Mouse (Mus musculus) MEL (cell line): ENCODE measurements around the gene Ropn1. TPM values are rescaled to one million over a fixed set of nuclear protein-coding genes. Genes with fewer than 3 reads are reported as not detected.

Source experiments
- DNase-seq: peaks from one replicate; pipeline ENCODE4 v3.0.0; 2011; ENCODE audit warnings: low read depth, low spot score
- H3K27ac ChIP-seq: 2 replicates; pipeline ENCODE4 v1.5.1; 2012; ENCODE audit warnings: low read depth, mild to moderate bottlenecking, control low read depth, low read length, moderate library complexity; ENCODE audit not compliant: control insufficient read depth
- H3K27me3 ChIP-seq, 2 experiments: fragments of 150-350 bp in 1 of 2; sonication (generic) in 1 of 2; 2 replicates each; pipeline ENCODE4 v1.6.1; 2012; ENCODE audit warnings: low read length in 2 of 2, mild to moderate bottlenecking in 2 of 2, improper control_type of control experiment in 1 of 2, moderate library complexity in 1 of 2; ENCODE audit not compliant: insufficient read depth in 2 of 2, control insufficient read depth in 1 of 2
- H3K36me3 ChIP-seq, 2 experiments: 2 replicates each; pipeline ENCODE4 v1.6.1; 2012 to 2014; ENCODE audit warnings: low read length in 2 of 2, improper control_type of control experiment in 1 of 2, inconsistent platforms in 1 of 2, mild to moderate bottlenecking in 1 of 2; ENCODE audit not compliant: insufficient read depth in 2 of 2, control insufficient read depth in 1 of 2
- H3K4me1 ChIP-seq, 2 experiments: fragments of 150-350 bp in 1 of 2; sonication (generic) in 1 of 2; 2 replicates each; pipeline ENCODE4 v1.6.1; 2012; ENCODE audit warnings: low read length in 2 of 2, improper control_type of control experiment in 1 of 2, mild to moderate bottlenecking in 1 of 2; ENCODE audit not compliant: insufficient read depth in 2 of 2, control insufficient read depth in 1 of 2
- H3K4me3 ChIP-seq, 2 experiments: fragments of 150-350 bp in 1 of 2; sonication (generic) in 1 of 2; 2 replicates each; pipeline ENCODE4 v1.5.1; 2012; ENCODE audit warnings: low read depth in 2 of 2, low read length in 2 of 2, mild to moderate bottlenecking in 2 of 2, moderate library complexity in 2 of 2, control low read depth in 1 of 2, improper control_type of control experiment in 1 of 2; ENCODE audit not compliant: control insufficient read depth in 1 of 2, insufficient read depth in 1 of 2
- H3K79me2 ChIP-seq: 2 replicates; pipeline ENCODE4 v1.6.1; 2012; ENCODE audit warnings: mild to moderate bottlenecking, low read length, moderate library complexity; ENCODE audit not compliant: control insufficient read depth, poor library complexity, insufficient read depth
- H3K9ac ChIP-seq: 2 replicates; pipeline ENCODE4 v1.6.1; 2012; ENCODE audit warnings: low read depth, mild to moderate bottlenecking, control low read depth, low read length, moderate library complexity; ENCODE audit not compliant: control insufficient read depth, poor library complexity, severe bottlenecking
- H3K9me3 ChIP-seq: fragments of 150-350 bp; sonication (generic); replicated peaks from 2 replicates; pipeline ENCODE4 v1.6.1; 2012; ENCODE audit warnings: mild to moderate bottlenecking, low read length, improper control_type of control experiment, moderate library complexity; ENCODE audit not compliant: insufficient read depth
- ETS1 ChIP-seq: IDR thresholded peaks from 2 replicates; pipeline ENCODE4 v1.6.1; 2012; ENCODE audit warnings: low read depth, mild to moderate bottlenecking, inconsistent platforms, low read length, improper control_type of control experiment, moderate library complexity
- MXI1 ChIP-seq: IDR thresholded peaks from 2 replicates; pipeline ENCODE4 v1.6.1; 2011; ENCODE audit warnings: mild to moderate bottlenecking, low read depth, low read length, improper control_type of control experiment
- RAD21 ChIP-seq: IDR thresholded peaks from 2 replicates; pipeline ENCODE4 v1.6.1; 2011; ENCODE audit warnings: mild to moderate bottlenecking, low read depth, low read length, improper control_type of control experiment
- SIN3A ChIP-seq: IDR thresholded peaks from 2 replicates; pipeline ENCODE4 v1.6.1; 2012; ENCODE audit warnings: low read length, improper control_type of control experiment, inconsistent platforms
- TBP ChIP-seq: IDR thresholded peaks from 2 replicates; pipeline ENCODE4 v1.8.0; 2011; ENCODE audit warnings: low read depth, low read length, improper control_type of control experiment
- UBTF ChIP-seq: IDR thresholded peaks from 2 replicates; pipeline ENCODE4 v1.6.1; 2012; ENCODE audit warnings: low read depth, mild to moderate bottlenecking, inconsistent platforms, low read length, improper control_type of control experiment, moderate library complexity, borderline replicate concordance; ENCODE audit not compliant: insufficient read depth
- ZKSCAN1 ChIP-seq: IDR thresholded peaks from 2 replicates; pipeline ENCODE4 v1.6.1; 2012; ENCODE audit warnings: low read depth, mild to moderate bottlenecking, inconsistent platforms, low read length, improper control_type of control experiment, moderate library complexity
- polyA plus RNA-seq, 2 experiments: library from polyadenylated mRNA; stranded (reverse) in 1 of 2; unstranded in 1 of 2; fragments of >175 nt in 1 of 2; fragments of >200 nt in 1 of 2; gene quantifications; 2 replicates each; pipeline versions ENCODE4 v1.2.1 to v1.2.4; 2012; ENCODE audit warnings: low replicate concordance in 2 of 2, low read depth in 1 of 2; ENCODE audit not compliant: insufficient read length in 2 of 2, insufficient read depth in 1 of 2, missing spikeins in 1 of 2
- total RNA-seq: library from RNA; depleted of rRNA; stranded (reverse); fragments of 300-350 nt; gene quantifications from 2 replicates; pipeline ENCODE4 v1.2.3, GENCODE M21; 2012; rRNA removed

Ropn1 gene
- total and polyA plus RNA-seq, 3 experiments = not detected

DNA sequence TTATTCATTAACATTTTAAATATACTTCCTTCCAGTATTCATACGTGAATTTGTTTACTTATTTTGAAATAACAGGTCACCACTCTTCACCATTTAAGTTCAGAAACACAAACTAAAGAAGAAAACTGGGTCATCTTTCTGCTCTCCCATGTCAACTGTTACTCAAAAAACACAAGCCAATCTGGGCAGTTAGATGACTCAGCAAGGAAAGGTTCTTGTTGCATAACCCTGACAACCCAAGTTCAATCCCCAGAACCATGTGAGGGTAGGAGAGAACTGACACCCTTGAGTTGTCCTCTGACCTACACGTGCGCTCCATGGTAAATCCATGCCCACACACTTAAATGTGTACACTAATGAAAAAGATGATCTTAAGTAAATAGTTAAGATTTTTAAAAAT, 75.4 kb downstream of the Ropn1 start:
- no peak for DNase-seq
- Histone ChIP-seq H3K27ac (no peak overlapping the region), H3K4me3 (no peak overlapping the region), H3K27me3 (no peaks in the 10 kb centered on the region), H3K9me3 (no peaks in the 10 kb centered on the region), H3K4me1 (no peaks in the 10 kb centered on the region), H3K36me3 (no peaks in the 10 kb centered on the region), H3K79me2 (no peaks in the 10 kb centered on the region), H3K9ac (no peak overlapping the region)
- TF ChIP-seq TBP (no peak), SIN3A (no peak), MXI1 (no peak), RAD21 (no peak), UBTF (no peak), ETS1 (no peak), ZKSCAN1 (no peak)

Other genes with a start within 250 kb of the Ropn1 start
- 9.5 and 10.4 TPM in 2 replicates for gene Kalrn, start 76.4 kb upstream of the Ropn1 start, total RNA-seq
- 10 to 100 TPM in 1 of 2 experiments, not detected in 1; 11.8 TPM for gene Kalrn, start 76.4 kb upstream of the Ropn1 start, polyA plus RNA-seq
- gene Ccdc14, start 40.7 kb downstream of the Ropn1 start, total RNA-seq = 5.8 and 6.5 TPM in 2 replicates
- gene Ccdc14, start 40.7 kb downstream of the Ropn1 start, polyA plus RNA-seq = 1 to 10 TPM in 1 of 2 experiments, not detected in 1; 8.2 TPM
- gene Mylk, start 95.3 kb downstream of the Ropn1 start, total RNA-seq = not detected in 2 replicates
- gene Mylk, start 95.3 kb downstream of the Ropn1 start, polyA plus RNA-seq = not detected